Mouse (Mus musculus) frontal cortex, postnatal 36 days (tissue): ENCODE results near the gene Mep1a.
"Not testable (repeated sequence)": the region's sequence is repeated elsewhere in the genome, so short reads cannot be mapped to it uniquely, and the experiment has no call there.

ENCODE experiments used
- DNase-seq, 2 experiments: peaks; one replicate each; pipeline ENCODE4 v3.0.0; 2022; ENCODE audit warnings: low spot score in 2 of 2

Mep1a gene

DNA sequence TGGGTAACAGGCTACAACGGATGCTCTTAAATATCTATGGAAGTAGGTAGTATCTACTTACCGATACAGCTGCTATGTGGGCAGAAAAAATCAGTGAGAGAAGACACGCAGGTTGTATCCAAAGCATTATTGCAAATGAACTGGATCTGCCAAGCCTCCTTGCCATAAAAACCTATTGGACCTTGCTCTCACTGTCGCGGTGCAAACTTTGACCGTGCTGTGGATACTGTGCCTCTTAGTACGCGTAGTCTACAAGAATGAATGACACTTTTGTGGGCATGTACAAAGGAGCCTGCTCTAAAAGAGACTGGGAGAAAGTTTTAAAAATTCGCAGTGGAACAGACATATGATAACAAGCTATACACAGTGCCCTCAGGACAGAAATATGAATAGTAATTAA is at the start of gene Mep1a:
Gene Mep1a, minus strand, starts transcription at position 221 of the 400 bp plus-strand sequence.
- DNase-seq: no peak

DNA sequence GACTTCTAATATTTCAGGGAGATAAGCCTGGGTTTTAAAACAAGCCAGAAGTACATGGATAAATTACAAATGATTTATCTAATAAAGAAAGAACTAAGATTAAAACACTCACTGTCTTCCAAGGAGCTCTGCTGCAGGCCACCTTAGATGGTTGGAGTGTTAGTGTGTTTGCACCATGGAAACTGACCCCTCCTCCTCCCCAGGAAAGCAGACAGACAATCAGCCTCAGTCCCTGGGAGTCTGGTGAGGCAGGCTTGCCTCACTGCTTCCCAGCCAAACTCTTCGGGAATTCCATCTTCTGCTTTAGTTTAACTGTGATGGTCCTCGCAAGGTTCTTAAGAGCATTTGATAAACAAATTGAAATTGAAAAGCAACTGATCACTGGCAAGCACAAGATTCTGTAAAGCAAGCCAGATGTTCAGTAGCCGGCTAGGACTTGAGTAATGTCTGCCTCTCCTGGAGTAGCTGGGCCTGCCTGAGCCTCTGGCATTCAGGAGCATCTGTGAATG is 48.6 kb upstream of the Mep1a start:
- no peak for DNase-seq

DNA sequence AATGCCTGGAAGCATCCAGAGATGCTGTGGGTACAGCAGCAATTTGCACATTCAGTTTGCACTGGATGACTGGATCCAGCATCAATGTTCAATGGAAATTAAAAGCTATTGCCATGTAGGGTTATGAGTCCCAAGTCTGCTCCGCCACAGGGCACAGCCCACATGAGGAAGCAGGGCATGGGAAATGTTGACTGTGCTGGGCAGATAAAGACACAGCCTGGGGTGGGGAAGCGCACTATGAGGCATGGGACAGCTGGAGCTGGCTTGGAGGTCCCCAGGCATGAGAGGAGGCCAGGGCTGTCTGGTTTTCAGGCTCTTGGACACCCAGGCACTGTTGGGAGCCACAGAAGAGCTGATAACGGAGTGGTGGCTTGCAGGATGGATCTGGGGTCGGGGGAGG is 41.4 kb upstream of the Mep1a start:
- no peak for DNase-seq

DNA sequence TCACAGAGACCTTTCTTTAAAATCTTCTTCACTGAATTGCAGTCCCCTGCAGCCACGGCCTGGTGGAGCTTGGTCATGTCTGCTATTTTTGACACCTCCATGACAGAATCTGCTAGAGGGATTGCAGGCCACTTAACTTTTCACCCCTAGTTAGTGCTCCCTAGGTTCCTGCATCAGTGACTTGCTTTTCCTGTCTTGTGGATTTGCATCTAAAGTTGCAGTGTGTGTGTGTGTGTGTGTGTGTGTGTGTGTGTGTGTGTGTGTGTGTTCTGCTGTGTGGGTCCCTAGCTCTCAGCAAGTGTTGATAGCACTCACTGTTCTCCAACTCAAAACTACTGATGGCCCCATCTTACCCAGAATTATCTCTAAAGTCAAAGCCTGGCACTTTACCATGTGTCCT is 40.9 kb upstream of the Mep1a start, which contains the start of gene Ankrd66:
Gene Ankrd66, minus strand, starts transcription at position 101 of the 400 bp plus-strand sequence.
- DNase-seq: no peak

DNA sequence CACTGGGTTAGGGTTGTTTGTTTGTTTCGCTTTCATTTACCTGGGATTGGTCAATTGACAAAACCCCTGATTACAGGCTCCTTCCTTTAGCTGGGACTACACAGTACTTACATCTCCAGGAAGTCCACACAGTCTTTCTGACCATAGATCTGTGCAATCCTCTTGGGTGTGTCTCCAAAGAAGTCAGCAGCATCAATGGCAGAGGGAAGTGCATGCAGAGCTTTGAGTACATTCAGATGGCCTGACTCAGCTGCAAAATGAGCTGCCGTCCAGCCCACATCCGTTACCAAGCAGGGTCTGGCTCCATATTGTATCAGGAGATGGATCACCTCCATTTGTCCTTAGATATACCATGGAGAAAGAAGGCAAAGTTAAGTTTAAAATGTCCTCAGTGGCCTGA is 36.2 kb upstream of the Mep1a start:
- no peak for DNase-seq

DNA sequence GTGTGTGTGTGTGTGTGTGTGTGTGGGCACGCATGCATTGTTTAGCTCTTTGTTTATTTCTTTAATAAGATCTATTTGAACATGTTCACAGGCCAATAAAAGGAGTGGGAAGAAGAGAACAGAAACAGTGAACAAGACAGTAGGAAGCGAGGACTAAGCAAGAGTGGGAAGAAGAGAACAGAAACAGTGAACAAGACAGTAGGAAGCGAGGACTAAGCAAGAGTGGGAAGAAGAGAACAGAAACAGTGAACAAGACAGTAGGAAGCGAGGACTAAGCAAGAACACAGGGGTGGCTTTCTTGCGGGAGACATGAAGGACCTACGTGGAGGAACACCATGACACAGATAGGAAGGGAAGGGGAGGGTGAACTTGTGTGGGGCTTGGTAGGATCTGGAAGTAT is 34.2 kb upstream of the Mep1a start:
- DNase-seq: not testable (repeated sequence)

DNA sequence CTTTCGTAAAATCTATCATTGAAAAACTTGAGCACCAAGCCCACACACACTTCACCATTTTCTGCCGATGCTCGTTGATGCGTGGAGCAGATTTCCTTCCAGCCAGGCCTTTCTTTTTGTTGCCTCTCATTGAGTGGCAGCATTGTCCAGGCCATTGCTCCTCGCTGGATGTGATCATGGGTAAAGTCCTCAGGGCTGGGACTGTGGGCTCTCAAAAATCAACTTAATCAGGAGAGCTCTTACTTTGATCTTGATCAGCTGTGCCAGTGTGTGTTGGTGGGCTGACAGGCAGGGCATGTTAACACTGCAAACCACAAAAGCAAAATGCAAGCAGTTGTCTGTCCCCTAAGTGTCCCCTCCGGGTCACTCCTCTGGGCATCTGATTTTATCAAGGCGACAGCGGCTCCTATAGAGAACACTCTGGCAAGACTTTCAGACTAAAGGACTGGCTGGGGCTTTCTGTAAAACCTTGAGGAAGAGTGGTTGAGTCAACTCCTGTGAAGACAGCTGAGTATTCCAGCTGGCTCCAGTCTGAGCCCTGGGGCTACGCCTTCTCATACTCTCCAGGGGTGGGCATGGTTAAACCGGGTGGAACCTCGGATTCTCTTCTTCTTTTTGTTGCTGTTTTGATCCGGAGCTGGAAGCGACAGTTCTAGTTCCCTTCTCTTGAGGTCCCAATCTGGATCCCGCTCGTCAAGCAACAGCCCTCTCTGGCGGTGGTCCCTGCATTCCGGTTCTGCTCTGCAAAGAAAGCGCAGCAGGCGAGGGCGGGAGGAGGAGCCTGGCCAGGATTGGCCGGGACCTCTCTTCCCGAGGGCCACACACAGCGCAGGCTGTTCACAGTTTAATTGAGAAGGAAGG is 32.0 kb upstream of the Mep1a start:
- DNase-seq: peak in 1 of 2 experiments; percentile 13

DNA sequence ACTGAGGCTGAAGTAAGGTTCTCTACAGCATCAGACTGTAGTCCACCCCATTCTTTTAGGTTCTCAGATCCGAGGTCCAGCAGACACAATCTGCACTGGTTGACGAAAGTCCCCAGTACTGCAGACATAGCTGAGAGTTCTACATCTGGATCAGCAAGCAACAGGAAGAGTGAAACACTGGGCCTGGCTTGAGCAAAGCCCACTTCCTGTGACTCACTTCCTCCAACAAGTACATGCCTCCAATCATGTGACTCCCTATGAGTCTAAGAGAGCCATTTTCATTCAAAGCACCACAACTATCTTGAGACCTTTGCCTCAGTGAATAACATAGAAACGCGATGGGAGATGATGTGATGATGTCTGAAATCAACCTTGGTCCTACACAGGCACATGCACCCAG is 28.6 kb upstream of the Mep1a start:
- DNase-seq: no peak

DNA sequence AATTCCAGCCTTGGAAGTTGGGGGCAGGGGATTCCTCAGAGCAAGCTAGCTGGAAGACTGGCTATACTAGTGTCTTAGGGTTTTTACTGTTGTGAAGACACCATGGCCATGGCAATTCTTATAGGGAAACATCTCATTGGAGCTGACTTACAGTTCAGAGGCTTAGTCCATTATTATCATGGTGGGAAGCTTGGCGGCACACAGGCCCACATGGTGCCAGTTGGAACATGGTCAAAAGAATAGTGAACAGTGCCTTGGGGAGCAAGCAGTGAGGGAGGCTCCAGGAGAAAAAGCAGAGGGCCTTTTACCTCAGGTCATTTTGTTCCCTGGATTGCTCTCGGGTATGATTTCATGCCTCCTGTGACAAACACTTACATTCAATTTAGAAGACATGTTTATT is 27.9 kb upstream of the Mep1a start:
- DNase-seq: peak in 1 of 2 experiments; percentile 13

DNA sequence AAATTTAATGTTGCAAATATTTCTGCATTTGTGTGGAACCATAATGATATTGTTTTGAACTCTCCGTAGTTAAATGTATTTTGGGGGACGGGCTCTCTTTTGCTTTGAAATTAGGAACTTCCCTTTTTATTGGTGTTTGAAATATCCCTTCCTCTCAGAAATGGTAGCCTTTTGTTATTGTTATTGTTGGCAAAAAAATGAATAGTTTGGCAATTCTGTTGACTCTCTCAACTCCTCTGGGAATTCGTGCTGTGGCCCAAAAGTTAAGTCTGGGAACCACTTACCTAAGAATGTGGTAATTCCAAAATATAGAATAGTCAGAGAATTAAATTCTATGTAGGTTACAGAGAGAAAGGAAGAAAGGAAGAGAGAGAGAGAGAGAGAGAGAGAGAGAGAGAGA is 17.6 kb upstream of the Mep1a start:
- DNase-seq: no peak

DNA sequence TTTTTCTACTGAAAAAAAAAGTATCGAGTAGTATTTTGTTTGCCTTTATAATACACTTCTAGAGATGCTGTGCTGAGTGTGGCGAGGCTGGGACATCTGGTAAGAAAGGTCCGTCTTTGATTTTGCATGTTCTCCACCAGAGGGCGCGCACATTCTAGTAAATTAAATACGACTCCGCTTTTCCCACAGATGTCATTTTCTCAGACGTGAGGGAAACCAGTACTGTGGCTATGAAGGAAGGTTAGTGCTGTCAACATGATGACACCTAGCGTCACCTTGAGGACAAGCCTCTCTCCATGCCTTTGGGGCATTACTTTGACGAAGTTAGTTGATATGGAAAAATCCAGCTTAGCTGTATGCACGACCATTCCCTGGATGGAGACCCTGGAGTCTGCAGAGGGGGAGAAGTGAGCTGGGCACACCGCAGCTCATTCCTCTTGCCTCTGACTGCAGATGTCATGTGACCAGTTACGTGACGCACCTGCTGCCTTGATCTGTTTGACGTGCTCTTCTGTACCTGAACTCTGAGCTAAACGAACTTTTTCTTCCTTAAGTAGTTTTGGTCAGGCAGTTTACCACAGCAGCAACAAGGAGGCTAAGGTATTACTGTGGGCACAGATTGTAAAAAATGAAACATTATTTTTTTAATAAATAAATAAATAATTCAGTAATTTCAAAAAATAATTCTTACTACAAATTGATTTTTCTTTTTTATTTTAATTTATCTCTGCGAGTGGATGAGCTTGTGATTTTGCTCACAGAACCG is 16.2 kb upstream of the Mep1a start:
- peak; percentile 52 to 62 for DNase-seq

DNA sequence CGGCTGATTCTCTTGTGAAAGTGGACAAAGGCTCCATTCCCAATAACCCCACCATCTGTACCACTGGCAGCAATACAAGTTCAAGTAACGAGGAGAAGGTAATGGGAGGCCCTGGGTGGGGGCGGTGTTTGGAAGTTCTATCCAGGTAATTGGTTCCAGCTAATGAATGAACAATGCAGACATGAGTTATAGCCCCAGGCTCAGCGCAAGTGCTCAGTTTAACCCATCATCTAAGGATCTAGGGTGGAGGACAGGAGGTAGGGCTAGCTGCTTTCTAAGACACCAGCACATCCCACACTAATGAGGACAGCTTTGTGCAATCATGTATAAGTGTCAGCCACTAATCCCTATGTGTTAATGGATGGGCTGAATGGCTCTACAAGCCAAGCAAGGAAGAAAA is 8.2 kb upstream of the Mep1a start:
- DNase-seq: no peak

DNA sequence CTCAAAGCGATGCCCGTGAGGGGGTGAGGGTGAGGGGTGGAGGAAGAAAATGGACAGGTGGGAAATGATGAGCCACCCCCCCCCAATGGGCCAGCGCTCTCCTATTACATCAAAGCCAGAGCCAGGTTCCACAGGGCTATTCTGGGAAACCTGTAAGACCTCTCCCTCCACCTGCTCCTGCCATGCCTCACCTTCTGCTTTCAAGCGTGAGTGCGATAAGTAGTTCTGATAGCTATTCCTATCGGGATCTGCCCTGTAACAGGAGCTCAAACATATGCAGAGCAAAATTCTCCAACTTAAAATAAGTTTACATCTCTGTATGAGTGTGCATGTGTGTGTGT is 2.0 kb upstream of the Mep1a start:
- no peak for DNase-seq

DNA sequence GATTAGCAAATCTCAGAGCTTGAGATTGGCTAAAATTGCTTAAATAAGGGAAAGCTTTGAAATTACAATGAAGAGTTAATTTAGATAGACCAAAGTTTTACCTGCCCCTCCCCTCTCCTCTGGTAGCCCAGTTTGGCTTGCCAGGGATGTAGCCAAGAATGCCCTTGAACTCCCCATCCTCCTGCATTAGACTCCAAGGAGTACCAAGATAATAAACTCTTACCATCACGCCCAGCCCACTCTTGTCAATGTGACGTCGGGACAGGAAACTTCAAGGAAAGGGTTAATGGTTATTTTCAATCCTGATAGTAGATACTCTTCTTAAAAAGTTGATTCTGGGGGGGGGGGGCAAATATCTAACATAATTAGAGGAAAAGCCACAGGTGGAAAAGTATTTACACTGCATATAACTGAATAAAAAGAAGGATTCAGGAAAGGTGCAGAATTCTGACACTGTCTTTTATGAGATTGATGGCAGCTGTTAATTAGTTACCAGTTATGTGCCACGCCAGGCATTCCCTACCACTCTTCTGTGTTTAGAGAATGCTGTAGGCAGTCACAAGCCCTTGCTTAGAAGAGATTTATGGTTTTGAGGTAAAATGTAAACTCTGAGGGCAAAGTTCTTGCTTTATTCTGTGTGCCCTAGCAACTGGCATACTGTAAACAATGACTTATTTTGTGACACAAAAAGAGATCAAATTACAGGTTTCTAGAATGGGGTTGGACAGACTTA is 1.4 kb upstream of the Mep1a start:
- DNase-seq: no peak

DNA sequence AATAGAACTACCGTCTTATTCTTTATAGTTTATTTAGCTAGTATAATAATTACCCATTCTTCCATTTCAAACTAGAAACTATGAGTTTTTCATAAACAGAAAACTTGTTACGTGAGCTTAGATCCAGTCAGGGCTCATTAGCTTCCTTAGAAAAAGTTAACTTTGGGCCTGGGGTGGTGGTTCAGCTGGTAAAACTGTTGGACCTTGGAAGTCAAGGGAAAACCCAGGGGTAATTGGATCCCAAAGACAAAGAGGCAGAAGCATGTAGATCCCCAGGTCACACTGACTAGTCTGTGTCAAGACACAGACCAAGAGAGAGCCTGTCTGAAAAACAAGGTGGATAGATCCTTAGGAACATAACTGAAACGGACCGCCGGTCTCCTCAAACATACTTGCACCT is 981 bp downstream of the Mep1a start:
- DNase-seq: no peak

DNA sequence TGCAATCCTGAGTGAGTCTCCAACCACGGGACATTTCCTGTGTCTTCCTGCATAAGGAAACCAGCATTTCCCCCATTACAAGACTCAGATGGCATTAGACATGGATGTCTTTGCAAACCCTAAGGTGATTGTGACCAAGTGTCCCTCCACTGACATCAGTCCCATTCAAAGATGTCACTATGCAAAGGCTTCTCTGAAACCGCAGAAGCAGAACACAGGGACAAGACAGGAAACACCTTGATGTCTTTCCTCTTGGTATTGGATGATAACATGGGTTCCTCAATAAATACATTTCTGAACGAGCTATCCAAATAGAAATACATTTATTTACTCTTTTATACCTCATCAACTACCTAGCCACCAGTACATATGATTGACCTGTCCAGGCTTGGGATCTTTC is 1.4 kb downstream of the Mep1a start:
- no peak for DNase-seq

DNA sequence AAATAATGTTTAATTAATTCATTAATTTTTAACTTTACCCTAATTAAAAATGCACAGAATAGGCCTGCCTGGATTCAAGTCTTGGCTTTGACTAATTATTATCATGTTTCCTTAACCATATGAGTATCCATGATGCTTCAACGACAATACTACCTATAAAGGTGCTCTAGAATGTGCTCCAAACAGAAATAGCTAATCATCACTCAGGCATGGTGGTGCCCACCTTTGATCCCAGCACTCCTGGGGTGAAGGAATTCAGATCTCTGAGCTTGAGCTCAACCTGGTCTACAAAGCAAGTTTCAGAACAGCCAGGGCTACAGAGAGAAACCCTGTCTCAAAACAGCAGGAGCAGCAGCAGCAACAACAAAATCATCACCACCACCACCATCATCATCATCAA is 2.1 kb downstream of the Mep1a start:
- DNase-seq: no peak

DNA sequence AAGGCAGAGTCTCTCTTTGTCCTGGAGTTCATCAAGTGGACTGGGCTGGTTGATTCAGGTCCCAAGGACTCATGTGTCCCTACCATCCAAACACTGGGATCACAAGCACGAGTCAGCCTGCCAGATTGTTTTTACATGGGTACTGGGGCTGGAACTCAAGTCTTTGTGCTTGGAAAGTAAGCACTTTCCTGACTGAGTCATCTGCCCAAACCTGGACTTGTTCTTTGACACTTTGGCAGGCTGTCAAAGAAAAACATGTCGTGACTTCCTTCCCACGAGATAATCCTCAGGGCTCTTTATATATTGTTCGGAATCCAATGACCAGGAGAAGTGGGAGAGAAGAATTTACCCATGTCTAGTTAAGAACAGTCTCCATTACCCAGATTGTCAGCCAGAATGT is 5.1 kb downstream of the Mep1a start:
- DNase-seq: no peak

DNA sequence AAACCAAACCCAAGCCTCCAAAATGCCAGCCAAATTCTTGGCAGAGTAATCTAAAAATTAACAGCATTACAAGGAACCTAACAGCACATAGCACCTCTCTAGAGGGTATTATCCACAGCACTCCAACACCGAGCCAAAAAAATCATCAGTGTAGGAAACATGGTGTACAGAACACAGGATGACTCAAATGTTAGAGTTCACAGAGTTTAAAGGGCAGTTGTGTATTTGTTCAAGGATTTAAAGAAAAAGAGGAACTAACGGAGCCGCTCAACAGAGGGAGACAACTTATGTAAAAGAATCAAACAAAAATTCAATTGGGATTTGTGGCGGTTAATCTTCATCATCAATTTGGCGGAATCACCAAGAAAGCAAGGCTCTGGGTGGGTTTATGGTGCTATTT is 7.1 kb downstream of the Mep1a start:
- DNase-seq: no peak

DNA sequence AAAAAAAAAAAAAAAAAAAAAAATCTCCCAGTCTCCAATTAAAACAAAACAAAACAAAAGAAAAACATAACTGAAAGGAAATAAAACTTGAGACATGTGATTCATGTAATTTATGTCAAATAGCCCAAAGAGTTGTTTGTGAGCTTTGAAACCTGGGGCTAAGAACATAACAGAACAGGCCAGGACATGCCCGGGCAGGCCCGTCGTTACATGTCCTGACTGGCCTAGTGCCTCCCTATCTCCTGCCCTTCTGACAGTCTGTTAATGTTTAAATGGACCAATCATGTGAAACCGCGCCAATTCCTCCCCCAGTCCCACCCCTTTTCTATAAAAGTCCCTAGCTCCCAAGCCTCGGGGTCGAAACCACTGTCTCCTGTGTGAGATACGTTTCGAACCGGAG is 12.2 kb downstream of the Mep1a start:
- DNase-seq: not testable (repeated sequence)

DNA sequence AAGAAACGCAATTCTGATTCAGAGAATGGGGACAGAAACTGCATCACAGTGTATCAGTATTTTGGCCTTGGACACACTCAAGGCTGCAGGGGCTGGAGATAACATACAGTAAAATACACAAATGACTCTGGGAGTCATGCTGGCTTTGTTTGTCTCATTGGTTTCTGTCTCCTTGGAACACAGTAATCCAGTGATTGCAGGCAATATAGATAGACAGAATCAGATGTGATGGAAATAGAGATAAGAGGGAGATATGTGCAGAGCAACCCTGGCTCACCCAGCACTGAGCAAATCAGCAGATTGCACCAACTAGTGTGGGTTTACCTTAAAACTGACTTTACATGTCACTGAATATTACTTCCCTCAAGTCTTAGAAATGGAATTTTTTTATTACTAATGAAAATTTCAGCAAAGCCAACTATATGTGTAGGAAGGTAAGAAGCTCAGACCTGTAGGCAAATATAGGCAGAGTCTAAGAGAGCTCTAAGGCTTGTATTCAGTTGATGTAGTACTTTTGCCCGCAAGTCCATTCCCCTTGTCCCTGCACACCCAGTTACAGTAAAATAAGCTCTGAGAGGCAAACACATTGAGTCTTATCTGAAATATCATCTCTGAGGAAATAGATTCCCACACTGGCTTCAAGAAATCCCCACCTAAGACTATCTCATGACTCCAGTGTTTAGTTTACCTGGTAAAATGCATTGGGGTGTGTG is 14.0 kb downstream of the Mep1a start:
- DNase-seq: no peak

DNA sequence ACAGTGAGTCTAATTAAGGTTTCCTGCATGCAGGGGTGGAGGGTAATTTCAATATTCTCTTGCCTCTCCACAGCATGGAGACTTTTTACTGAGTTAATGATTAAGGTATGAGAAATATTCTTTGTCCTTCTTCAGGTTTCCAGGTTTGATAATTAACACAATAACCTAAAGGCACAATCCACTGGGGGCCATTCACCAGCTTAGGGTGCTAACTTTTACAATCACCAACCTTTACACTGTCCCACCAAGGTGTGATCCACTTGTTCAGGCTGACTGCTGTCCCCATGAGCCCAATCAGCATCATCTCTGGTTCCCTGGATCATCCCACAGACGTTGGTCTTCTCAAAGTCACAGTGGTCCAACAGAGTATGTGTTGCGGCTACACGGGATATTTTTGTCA is 16.6 kb downstream of the Mep1a start:
- DNase-seq: no peak
